Mouse (Mus musculus) CH12.LX (cell line): ENCODE data around the gene Slc5a10. TPM values are rescaled to one million over a fixed set of nuclear protein-coding genes. Genes with fewer than 3 reads are reported as not detected.

ENCODE experiments used
- DNase-seq: peaks from one replicate; pipeline ENCODE4 v3.0.0-alpha.2; 2013; ENCODE audit errors: extremely low read depth
- H3K27ac ChIP-seq: 2 replicates; pipeline ENCODE4 v1.5.1; 2012; ENCODE audit warnings: low read depth, mild to moderate bottlenecking, control low read depth, moderate library complexity; ENCODE audit not compliant: insufficient read depth
- H3K27me3 ChIP-seq: replicated peaks from 2 replicates; pipeline ENCODE3; 2012; ENCODE audit warnings: inconsistent platforms
- H3K36me3 ChIP-seq, 2 experiments: replicated peaks in 1 of 2; 2 replicates each; pipeline versions ENCODE3 to v1.6.1; 2012; ENCODE audit warnings: inconsistent platforms in 1 of 2, low read length in 1 of 2, mild to moderate bottlenecking in 1 of 2, mixed read lengths in 1 of 2, moderate library complexity in 1 of 2; ENCODE audit not compliant: control insufficient read depth in 1 of 2, insufficient read depth in 1 of 2
- H3K4me1 ChIP-seq, 2 experiments: 2 replicates each; pipeline ENCODE4 v1.6.1; 2012; ENCODE audit warnings: inconsistent platforms in 1 of 2, moderate library complexity in 1 of 2; ENCODE audit not compliant: insufficient read depth in 2 of 2, control insufficient read depth in 1 of 2
- H3K4me2 ChIP-seq: 2 replicates; pipeline ENCODE4 v1.6.1; 2012; ENCODE audit warnings: low read depth, mild to moderate bottlenecking, control low read depth; ENCODE audit not compliant: poor library complexity, insufficient read depth, severe bottlenecking
- H3K4me3 ChIP-seq, 3 experiments: fragments of 150-350 bp in 1 of 3; sonication (generic) in 1 of 3; replicated peaks in 1 of 3; 2 replicates each; pipeline versions ENCODE3 to v1.5.1; 2011 to 2012; ENCODE audit warnings: low read depth in 2 of 3, low read length in 2 of 3, mild to moderate bottlenecking in 2 of 3, moderate library complexity in 2 of 3, control low read depth in 1 of 3, improper control_type of control experiment in 1 of 3, inconsistent platforms in 1 of 3, mixed read lengths in 1 of 3; ENCODE audit not compliant: poor library complexity in 1 of 3
- H3K79me2 ChIP-seq: replicated peaks from 2 replicates; pipeline ENCODE4 v1.6.1; 2012; ENCODE audit warnings: mild to moderate bottlenecking, moderate library complexity; ENCODE audit not compliant: control insufficient read depth, poor library complexity, insufficient read depth, severe bottlenecking; ENCODE audit errors: extremely low read depth
- H3K9ac ChIP-seq: 2 replicates; pipeline ENCODE4 v1.6.1; 2012; ENCODE audit warnings: low read depth, mild to moderate bottlenecking, control low read depth, moderate library complexity; ENCODE audit not compliant: insufficient read depth
- H3K9me3 ChIP-seq: replicated peaks from 2 replicates; pipeline ENCODE3; 2012; ENCODE audit warnings: low read length, inconsistent platforms, mixed read lengths
- BHLHE40 ChIP-seq: IDR thresholded peaks from 2 replicates; pipeline ENCODE4 v1.6.1; 2011; ENCODE audit warnings: mild to moderate bottlenecking, low read depth, low read length, improper control_type of control experiment
- CHD1 ChIP-seq: IDR thresholded peaks from 2 replicates; pipeline ENCODE4 v1.6.1; 2012; ENCODE audit warnings: low read depth, low read length, improper control_type of control experiment, inconsistent platforms
- CHD2 ChIP-seq: IDR thresholded peaks from 2 replicates; pipeline ENCODE4 v1.6.1; 2011; ENCODE audit warnings: low read length, improper control_type of control experiment
- CTCF ChIP-seq, 2 experiments: IDR thresholded peaks in 1 of 2; conservative IDR thresholded peaks in 1 of 2; 2 replicates each; pipeline ENCODE4 v1.5.1; 2011 to 2012; ENCODE audit warnings: low read depth in 2 of 2, low read length in 2 of 2, improper control_type of control experiment in 1 of 2, inconsistent platforms in 1 of 2, mild to moderate bottlenecking in 1 of 2, moderate library complexity in 1 of 2
- E2F4 ChIP-seq: IDR thresholded peaks from 2 replicates; pipeline ENCODE4 v1.6.1; 2011; ENCODE audit warnings: low read depth, low read length, improper control_type of control experiment; ENCODE audit not compliant: insufficient replicate concordance
- ELF1 ChIP-seq: IDR thresholded peaks from 2 replicates; pipeline ENCODE4 v1.6.1; 2014; ENCODE audit warnings: low read depth, mild to moderate bottlenecking, inconsistent platforms, low read length, improper control_type of control experiment
- EP300 ChIP-seq: IDR thresholded peaks from 2 replicates; pipeline ENCODE4 v1.6.1; 2011; ENCODE audit warnings: low read length, improper control_type of control experiment
- ETS1 ChIP-seq: conservative IDR thresholded peaks from 2 replicates; pipeline ENCODE4 v1.6.1; 2012; ENCODE audit warnings: low read depth, mild to moderate bottlenecking, inconsistent platforms, low read length, improper control_type of control experiment, moderate library complexity
- GABPA ChIP-seq: IDR thresholded peaks from 2 replicates; pipeline ENCODE4 v1.6.1; 2012; ENCODE audit warnings: low read depth, low read length, improper control_type of control experiment, inconsistent platforms; ENCODE audit not compliant: insufficient replicate concordance
- HCFC1 ChIP-seq: IDR thresholded peaks from 2 replicates; pipeline ENCODE4 v1.6.1; 2012; ENCODE audit warnings: low read depth, mild to moderate bottlenecking, inconsistent platforms, low read length, improper control_type of control experiment
- IRF4 ChIP-seq: IDR thresholded peaks from 2 replicates; pipeline ENCODE4 v1.6.1; 2014; ENCODE audit warnings: low read depth, mild to moderate bottlenecking, inconsistent platforms, low read length, improper control_type of control experiment
- JUN ChIP-seq: IDR thresholded peaks from 2 replicates; pipeline ENCODE4 v1.6.1; 2011; ENCODE audit warnings: low read depth, mild to moderate bottlenecking, low read length, improper control_type of control experiment, moderate library complexity; ENCODE audit not compliant: insufficient read depth
- JUND ChIP-seq: conservative IDR thresholded peaks from 2 replicates; pipeline ENCODE4 v1.6.1; 2011; ENCODE audit warnings: low read depth, low read length, improper control_type of control experiment
- KAT2A ChIP-seq: IDR thresholded peaks from 2 replicates; pipeline ENCODE4 v1.6.1; 2012; ENCODE audit warnings: low read length, improper control_type of control experiment, inconsistent platforms; ENCODE audit not compliant: insufficient replicate concordance
- MAFK ChIP-seq: IDR thresholded peaks from 2 replicates; pipeline ENCODE4 v1.6.1; 2011; ENCODE audit warnings: low read length, improper control_type of control experiment; ENCODE audit not compliant: insufficient replicate concordance
- MAX ChIP-seq: IDR thresholded peaks from 2 replicates; pipeline ENCODE4 v1.6.1; 2011; ENCODE audit warnings: low read length, improper control_type of control experiment
- MAZ ChIP-seq: IDR thresholded peaks from 2 replicates; pipeline ENCODE4 v1.6.1; 2012; ENCODE audit warnings: low read depth, mild to moderate bottlenecking, inconsistent platforms, low read length, improper control_type of control experiment, moderate library complexity
- MEF2A ChIP-seq: IDR thresholded peaks from 2 replicates; pipeline ENCODE4 v1.6.1; 2014; ENCODE audit warnings: low read depth, mild to moderate bottlenecking, inconsistent platforms, low read length, improper control_type of control experiment, borderline replicate concordance
- MXI1 ChIP-seq: IDR thresholded peaks from 2 replicates; pipeline ENCODE4 v1.6.1; 2011; ENCODE audit warnings: mild to moderate bottlenecking, low read depth, low read length, improper control_type of control experiment
- MYC ChIP-seq: IDR thresholded peaks from 2 replicates; pipeline ENCODE4 v1.6.1; 2011; ENCODE audit warnings: low read depth, mild to moderate bottlenecking, improper control_type of control experiment, low read length
- NELFE ChIP-seq: IDR thresholded peaks from 2 replicates; pipeline ENCODE4 v1.6.1; 2011; ENCODE audit warnings: low read depth, low read length, improper control_type of control experiment
- NRF1 ChIP-seq: IDR thresholded peaks from 2 replicates; pipeline ENCODE4 v1.6.1; 2014; ENCODE audit warnings: low read depth, mild to moderate bottlenecking, inconsistent platforms, low read length, improper control_type of control experiment, moderate library complexity
- PAX5 ChIP-seq: IDR thresholded peaks from 2 replicates; pipeline ENCODE4 v1.6.1; 2012; ENCODE audit warnings: low read length, inconsistent platforms, mixed read lengths
- POLR2A ChIP-seq: IDR thresholded peaks from 2 replicates; pipeline ENCODE4 v1.6.1; 2011; ENCODE audit warnings: low read depth, mild to moderate bottlenecking, improper control_type of control experiment, low read length
- POLR2AphosphoS2 ChIP-seq: IDR thresholded peaks from 2 replicates; pipeline ENCODE4 v1.6.1; 2011; ENCODE audit warnings: low read depth, low read length, improper control_type of control experiment
- RAD21 ChIP-seq: IDR thresholded peaks from 2 replicates; pipeline ENCODE4 v1.6.1; 2011; ENCODE audit warnings: low read depth, mild to moderate bottlenecking, low read length, improper control_type of control experiment, moderate library complexity
- RCOR1 ChIP-seq: conservative IDR thresholded peaks from 2 replicates; pipeline ENCODE4 v1.6.1; 2012; ENCODE audit warnings: low read depth, mild to moderate bottlenecking, inconsistent platforms, low read length, improper control_type of control experiment
- SIN3A ChIP-seq: IDR thresholded peaks from 2 replicates; pipeline ENCODE4 v1.6.1; 2012; ENCODE audit warnings: low read length, improper control_type of control experiment, inconsistent platforms
- SMC3 ChIP-seq: IDR thresholded peaks from 2 replicates; pipeline ENCODE4 v1.6.1; 2011; ENCODE audit warnings: low read depth, low read length, improper control_type of control experiment
- TBP ChIP-seq: conservative IDR thresholded peaks from 2 replicates; pipeline ENCODE4 v1.6.1; 2011; ENCODE audit warnings: low read depth, low read length, improper control_type of control experiment
- TCF12 ChIP-seq: IDR thresholded peaks from 2 replicates; pipeline ENCODE4 v1.6.1; 2014; ENCODE audit warnings: low read depth, mild to moderate bottlenecking, inconsistent platforms, low read length, improper control_type of control experiment
- UBTF ChIP-seq: IDR thresholded peaks from 2 replicates; pipeline ENCODE4 v1.6.1; 2012; ENCODE audit warnings: low read depth, mild to moderate bottlenecking, inconsistent platforms, low read length, improper control_type of control experiment, moderate library complexity
- USF1 ChIP-seq: IDR thresholded peaks from 2 replicates; pipeline ENCODE4 v1.6.1; 2014; ENCODE audit warnings: low read depth, mild to moderate bottlenecking, inconsistent platforms, low read length, improper control_type of control experiment
- USF2 ChIP-seq: conservative IDR thresholded peaks from 2 replicates; pipeline ENCODE4 v1.6.1; 2011; ENCODE audit warnings: low read depth, low read length, improper control_type of control experiment
- ZC3H11A ChIP-seq: IDR thresholded peaks from 2 replicates; pipeline ENCODE4 v1.6.1; 2012; ENCODE audit warnings: low read depth, mild to moderate bottlenecking, inconsistent platforms, low read length, improper control_type of control experiment
- ZKSCAN1 ChIP-seq: IDR thresholded peaks from 2 replicates; pipeline ENCODE4 v1.6.1; 2012; ENCODE audit warnings: low read depth, inconsistent platforms, low read length, improper control_type of control experiment, borderline replicate concordance
- ZMIZ1 ChIP-seq: IDR thresholded peaks from 2 replicates; pipeline ENCODE4 v1.6.1; 2012; ENCODE audit warnings: low read depth, mild to moderate bottlenecking, inconsistent platforms, low read length, improper control_type of control experiment
- ZNF384 ChIP-seq: IDR thresholded peaks from 2 replicates; pipeline ENCODE4 v1.6.1; 2012; ENCODE audit warnings: low read depth, low read length, improper control_type of control experiment, inconsistent platforms
- dilution Hi-C: fragments of 300-500 bp; cut with MboI; formaldehyde crosslinking; loops from 2 replicates; pipeline ENCODE4 v1.14.3; 2020; ENCODE audit warnings: low sequenced_read_pairs; ENCODE audit not compliant: extremely low pct_unique_long_range_greater_than_20kb, extremely low pct_ligation_motif_present
- in situ Hi-C: fragments of 300-500 bp; cut with MboI; formaldehyde crosslinking; loops from 3 replicates; pipeline ENCODE4 v1.14.3; 2019; ENCODE audit warnings: low sequenced_read_pairs, low pct_ligation_motif_present, low pct_unique_long_range_greater_than_20kb, mixed read lengths
- polyA plus RNA-seq: library from polyadenylated mRNA; unstranded; fragments of >175 nt; gene quantifications from 2 replicates; pipeline ENCODE4 v1.2.1, GENCODE M21; 2012; ENCODE audit warnings: low read depth; ENCODE audit not compliant: insufficient read length
- total RNA-seq, 2 experiments: library from RNA; depleted of rRNA; stranded (reverse); fragments of 300-350 nt in 1 of 2; fragments of >200 nt in 1 of 2; gene quantifications; 2 replicates each; pipeline ENCODE4 v1.2.3; 2012 to 2014

Gene Slc5a10
- total and polyA plus RNA-seq, 3 experiments: 0.70 to 1.6 (median 1.4) TPM

- peak; percentile 81 for DNase-seq
- H3K79me2 ChIP-seq: no peaks in the 10 kb centered on the region; the same call in 1 of the 2 replicates
- H3K9me3 ChIP-seq: no peaks in the 10 kb centered on the region
- dilution Hi-C loops: no loop called here
- peak overlapping the region; percentile 0 to 34 (median 24) for H3K4me3 ChIP-seq
- H3K27me3 ChIP-seq: no peaks in the 10 kb centered on the region
- no peak for TF ChIP-seq MAX
- no peak for TF ChIP-seq ELF1
- peak; percentile 71 for TF ChIP-seq CHD2
- TF ChIP-seq UBTF: 0 out of 2 replicates have a peak, but pooled peaks have one; percentile 56
- TF ChIP-seq ETS1: 0 out of 2 replicates have a peak, but pooled peaks have one; percentile 4
- TF ChIP-seq MYC: no peak; the same call in 1 of the 2 replicates
- peak; percentile 37; the same call in 1 of the 2 replicates for TF ChIP-seq EP300
- TF ChIP-seq MAZ: no peak
- TF ChIP-seq ZC3H11A: no peak
- TF ChIP-seq IRF4: peak; percentile 17; the same call in 1 of the 2 replicates
- peak; percentile 65 for TF ChIP-seq POLR2A
- TF ChIP-seq KAT2A: 0 out of 2 replicates have a peak, but pooled peaks have one; percentile 7
- TF ChIP-seq POLR2AphosphoS2: no peak
- TF ChIP-seq BHLHE40: peak; percentile 56
- TF ChIP-seq MEF2A: 0 out of 2 replicates have a peak, but pooled peaks have one; percentile 57
- no peak for TF ChIP-seq RCOR1
- TF ChIP-seq TCF12: peak; percentile 38; the same call in 1 of the 2 replicates
- no peak for TF ChIP-seq PAX5
- TF ChIP-seq TBP: peak; percentile 91
- TF ChIP-seq ZKSCAN1: no peak
- TF ChIP-seq ZMIZ1: peak; percentile 70; the same call in 1 of the 2 replicates
- no peak for TF ChIP-seq USF1
- TF ChIP-seq HCFC1: no peak
- TF ChIP-seq SIN3A: peak; percentile 27; the same call in 1 of the 2 replicates
- TF ChIP-seq CTCF (conservative IDR thresholded peaks at IDR 0.05 in 1 of 2, IDR thresholded peaks at IDR 0.05 in 1 of 2; ENCODE audit: low read depth in 2 of 2, low read length in 2 of 2): no peak
- TF ChIP-seq ZNF384: no peak
- TF ChIP-seq SMC3: peak; percentile 3; the same call in 1 of the 2 replicates
- TF ChIP-seq E2F4: no peak
- TF ChIP-seq JUND: peak; percentile 29; the same call in 1 of the 2 replicates
- TF ChIP-seq USF2: no peak
- no peak for TF ChIP-seq MXI1
- TF ChIP-seq NRF1: no peak
- no peak for TF ChIP-seq GABPA
- 0 out of 2 replicates have a peak, but pooled peaks have one; percentile 23 for TF ChIP-seq MAFK
- TF ChIP-seq CHD1: no peak; the same call in 1 of the 2 replicates
- peak; percentile 52 for TF ChIP-seq NELFE
- TF ChIP-seq JUN: no peak
- TF ChIP-seq RAD21: no peak; the same call in none of the 2 replicates
- H3K4me1 ChIP-seq: peaks cover 52 to 92% of the 10 kb centered on the region in 2 experiments
- no peaks in the 10 kb centered on the region for H3K36me3 ChIP-seq
- H3K4me2 ChIP-seq: peak overlapping the region; percentile 70
- H3K9ac ChIP-seq: peak overlapping the region; percentile 78
- in situ Hi-C loops: no loop called here
- peak overlapping the region; percentile 99 for H3K27ac ChIP-seq
These were observed 75.2 kb downstream of the Slc5a10 start for GRCm38 (mm10) chr11:61645357-61645857.
